Mouse (Mus musculus): Measurements from ENCODE around the gene Shroom4.
"Not testable (repeated sequence)": the region's sequence is repeated elsewhere in the genome, so short reads cannot be mapped to it uniquely, and the experiment has no call there.

Shroom4 gene

GRCm38 (mm10) chrX:6399626-6400397, at the start of gene Shroom4:
Shroom4 (plus strand) TSS chrX:6399854.
- peak; percentile 43 for DNase-seq

GRCm38 (mm10) chrX:6356876-6357275, 42.8 kb upstream of the Shroom4 start:
- no peak for DNase-seq

GRCm38 (mm10) chrX:6357503-6358114, 42.0 kb upstream of the Shroom4 start:
- DNase-seq, result no peak

- no peak for DNase-seq
These were observed 30.8 kb upstream of the Shroom4 start for GRCm38 (mm10) chrX:6368822-6369221.

- no peak for DNase-seq
These were observed 28.9 kb upstream of the Shroom4 start for GRCm38 (mm10) chrX:6370706-6371105.

- DNase-seq, result no peak
These were observed 5.8 kb upstream of the Shroom4 start for GRCm38 (mm10) chrX:6393861-6394260.

- DNase-seq, result no peak
These were observed 461 bp upstream of the Shroom4 start for GRCm38 (mm10) chrX:6399193-6399592.

- peak; percentile 9 for DNase-seq
These were observed 855 bp downstream of the Shroom4 start for GRCm38 (mm10) chrX:6400398-6401020.

- DNase-seq, result no peak
These were observed 3.3 kb downstream of the Shroom4 start for GRCm38 (mm10) chrX:6402921-6403320.

GRCm38 (mm10) chrX:6409114-6409513, 9.5 kb downstream of the Shroom4 start:
- no peak for DNase-seq

- no peak for DNase-seq
These were observed 15.8 kb downstream of the Shroom4 start for GRCm38 (mm10) chrX:6415412-6415811.

GRCm38 (mm10) chrX:6415936-6416335, 16.3 kb downstream of the Shroom4 start:
- DNase-seq, result no peak

GRCm38 (mm10) chrX:6418140-6418539, 18.5 kb downstream of the Shroom4 start:
- no peak for DNase-seq

GRCm38 (mm10) chrX:6435260-6435659, 35.6 kb downstream of the Shroom4 start:
- no peak for DNase-seq

- no peak for DNase-seq
These were observed 46.8 kb downstream of the Shroom4 start for GRCm38 (mm10) chrX:6446422-6446821.

GRCm38 (mm10) chrX:6448001-6448400, 48.3 kb downstream of the Shroom4 start:
- DNase-seq, result peak; percentile 4

- DNase-seq, result no peak
These were observed 53.6 kb downstream of the Shroom4 start for GRCm38 (mm10) chrX:6453220-6453619.

GRCm38 (mm10) chrX:6469251-6469650, 69.6 kb downstream of the Shroom4 start:
- DNase-seq, result not testable (repeated sequence)

GRCm38 (mm10) chrX:6472563-6472962, 72.9 kb downstream of the Shroom4 start:
- not testable (repeated sequence) for DNase-seq

- no peak for DNase-seq
These were observed 75.5 kb downstream of the Shroom4 start for GRCm38 (mm10) chrX:6475177-6475576.

GRCm38 (mm10) chrX:6482268-6482667, 82.6 kb downstream of the Shroom4 start:
- DNase-seq, result no peak

GRCm38 (mm10) chrX:6483817-6484216, 84.2 kb downstream of the Shroom4 start:
- no peak for DNase-seq

GRCm38 (mm10) chrX:6490433-6490832, 90.8 kb downstream of the Shroom4 start:
- DNase-seq, result no peak

- no peak for DNase-seq
These were observed 95.8 kb downstream of the Shroom4 start for GRCm38 (mm10) chrX:6495456-6495855.
